Mouse (Mus musculus) left cerebral cortex, postnatal 25 days (tissue): ENCODE data around the gene Megf11. TPM values are rescaled to one million over a fixed set of nuclear protein-coding genes. Genes with fewer than 3 reads are reported as not detected.

Experiments
- DNase-seq, 2 experiments: peaks; one replicate each; pipeline ENCODE4 v3.0.0; 2022; ENCODE audit warnings: low spot score in 2 of 2, mixed read lengths in 1 of 2
- intact Hi-C: fragments of 180-260 bp; cut with DNase I; formaldehyde crosslinking; loops from one replicate; pipeline ENCODE4 v1.15.1; 2025
- total RNA-seq, 2 experiments: library from RNA; stranded (reverse); gene quantifications; 2 replicates each; pipeline ENCODE4 v1.2.3; 2021

Megf11 gene
- total RNA-seq, 2 experiments from 2014 or later, result 12.9 to 15.2 TPM

DNA sequence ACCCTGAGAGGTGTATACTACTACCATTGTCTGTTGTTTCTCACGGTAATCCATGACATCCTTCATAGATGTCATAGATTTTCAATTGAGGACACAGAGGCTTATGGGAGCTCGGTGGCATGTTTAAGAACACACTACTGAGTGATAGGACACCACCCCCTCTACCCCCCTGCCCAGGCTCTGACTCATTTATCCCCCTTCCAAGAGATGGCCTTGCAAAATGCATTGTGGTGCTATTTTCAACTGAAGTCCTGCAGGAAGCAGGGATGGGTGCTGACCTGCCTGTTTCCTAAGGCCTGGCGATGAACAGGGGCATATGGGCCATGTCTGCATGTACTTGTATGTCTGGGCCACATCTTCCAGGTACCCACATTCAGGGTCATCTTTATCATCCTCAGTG is 119.0 kb downstream of the Megf11 start:
- intact Hi-C loops, result no loop called here
- DNase-seq, result peak in 1 of 2 experiments; percentile 15

- no peak for DNase-seq
- intact Hi-C loops, result loop anchor here (5.0 kb wide), 1 partner anchor 107 kb away; no protein-coding TSS in a partner anchor
These were observed 119.5 kb downstream of the Megf11 start for GRCm38 (mm10) chr9:64504921-64505320.

GRCm38 (mm10) chr9:64506440-64507206 is 121.2 kb downstream of the Megf11 start:
- peak in 1 of 2 experiments; percentile 8 for DNase-seq
- intact Hi-C loops, result loop anchor here (5.0 kb wide), 1 partner anchor 106 kb away; no protein-coding TSS in a partner anchor

GRCm38 (mm10) chr9:64507207-64507517 is 121.7 kb downstream of the Megf11 start:
- DNase-seq, result no peak
- intact Hi-C loops, result loop anchor here (5.0 kb wide), 1 partner anchor 105 kb away; no protein-coding TSS in a partner anchor

DNA sequence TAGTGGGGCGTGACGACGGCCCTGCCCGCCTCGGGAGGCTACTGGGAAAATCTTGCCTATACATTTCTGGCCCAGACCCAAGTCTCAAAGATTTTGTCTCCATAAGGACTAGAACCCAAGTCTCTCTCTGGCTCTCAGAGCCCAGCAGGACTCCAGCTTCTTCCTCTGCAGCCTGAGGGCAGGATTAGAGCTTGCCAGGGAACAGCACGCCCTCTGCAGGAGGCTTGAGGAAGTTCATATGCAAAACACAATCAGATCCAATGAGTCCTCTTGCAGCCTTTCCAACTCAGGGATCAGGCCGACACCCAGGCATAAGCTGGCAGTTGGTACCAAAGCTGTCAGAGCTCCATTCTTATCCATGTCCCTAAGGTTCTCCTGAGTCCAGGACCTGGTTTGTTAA is 122.6 kb downstream of the Megf11 start:
- DNase-seq, result no peak
- intact Hi-C loops, result loop anchor here (5.0 kb wide), 1 partner anchor 104 kb away; no protein-coding TSS in a partner anchor

DNA sequence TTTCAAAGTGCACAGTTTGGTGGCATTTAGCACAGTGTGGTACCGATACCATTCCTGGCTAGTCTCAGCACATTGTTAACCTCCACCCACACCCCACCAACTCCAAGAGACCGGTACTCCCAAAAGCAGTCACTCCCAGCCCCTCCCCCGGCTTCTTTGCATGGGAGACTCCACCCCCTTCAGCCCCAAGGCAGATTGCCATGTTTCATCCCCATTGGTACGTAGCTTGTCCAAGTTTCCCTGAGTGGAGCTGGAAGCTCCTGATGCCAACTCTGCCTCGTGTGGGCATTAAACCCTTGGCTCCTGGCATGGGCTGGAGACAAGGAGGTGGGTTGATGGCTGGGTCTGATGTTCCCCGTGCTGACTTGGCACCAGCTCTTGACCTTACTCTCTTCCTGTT is 129.4 kb downstream of the Megf11 start:
- intact Hi-C loops, result no loop called here
- no peak for DNase-seq

DNA sequence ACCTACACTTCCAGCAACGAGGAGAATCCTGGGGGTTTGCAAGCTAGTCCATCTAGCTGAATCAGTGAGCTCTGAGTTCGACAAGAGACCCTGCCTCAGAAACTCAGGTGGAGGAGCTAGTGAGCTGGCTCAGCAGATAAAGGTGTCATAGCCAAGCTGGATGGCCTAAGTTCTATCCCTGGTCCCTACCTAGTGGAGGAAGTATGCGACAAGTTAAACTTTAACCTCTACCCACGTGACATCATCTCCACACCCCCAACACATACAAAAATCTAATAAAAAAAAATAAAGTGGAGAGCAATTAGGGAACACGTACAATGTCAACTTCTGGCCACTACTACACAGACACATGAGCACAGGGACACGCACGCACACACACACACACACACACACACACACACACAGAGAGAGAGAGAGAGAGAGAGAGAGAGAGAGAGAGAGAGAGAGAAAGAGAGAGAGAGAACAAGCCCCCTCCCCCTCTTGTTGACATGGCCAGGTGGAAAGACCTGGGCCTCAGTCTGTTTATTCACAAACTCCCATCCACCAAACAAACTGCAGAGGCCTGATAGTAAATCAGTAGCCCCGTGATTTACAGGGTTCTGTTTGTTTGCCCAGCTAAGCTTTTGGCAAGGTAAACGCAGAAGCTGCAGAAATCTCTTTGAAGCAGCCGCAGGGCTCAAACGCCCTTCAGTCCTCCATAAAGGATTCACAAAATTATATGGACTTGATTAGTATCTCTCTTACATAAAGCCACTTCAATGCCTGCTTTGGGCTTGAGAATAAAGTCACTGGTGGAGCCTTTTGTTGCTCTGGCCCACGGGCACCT is 134.7 kb downstream of the Megf11 start:
- DNase-seq, result no peak
- intact Hi-C loops, result no loop called here

DNA sequence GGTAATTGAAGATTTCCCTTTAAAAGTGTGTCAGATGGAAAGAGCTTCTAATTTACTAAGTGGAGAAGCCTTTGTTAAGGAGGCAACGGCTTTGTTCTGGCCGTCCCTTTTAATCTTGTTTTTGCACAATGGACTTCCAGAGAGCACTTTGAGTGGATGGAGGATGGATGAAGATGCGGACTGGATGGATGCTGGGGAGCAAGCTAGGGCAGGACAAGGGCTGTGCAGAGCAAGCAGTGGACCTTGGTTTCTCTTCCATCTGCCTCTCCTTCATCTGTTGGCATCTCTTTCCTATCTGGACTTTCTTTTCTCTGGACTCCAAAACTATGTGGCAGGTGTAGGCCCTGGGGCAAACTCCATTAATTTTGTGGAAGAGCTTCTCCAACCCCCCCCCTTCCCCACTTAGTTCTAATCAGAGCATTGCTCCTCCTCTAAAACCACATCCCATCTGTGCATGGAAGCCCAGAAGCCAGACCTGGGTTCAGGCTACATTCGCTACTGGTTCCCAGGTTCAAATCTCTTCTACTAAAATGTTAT is 135.4 kb downstream of the Megf11 start:
- intact Hi-C loops, result no loop called here

DNA sequence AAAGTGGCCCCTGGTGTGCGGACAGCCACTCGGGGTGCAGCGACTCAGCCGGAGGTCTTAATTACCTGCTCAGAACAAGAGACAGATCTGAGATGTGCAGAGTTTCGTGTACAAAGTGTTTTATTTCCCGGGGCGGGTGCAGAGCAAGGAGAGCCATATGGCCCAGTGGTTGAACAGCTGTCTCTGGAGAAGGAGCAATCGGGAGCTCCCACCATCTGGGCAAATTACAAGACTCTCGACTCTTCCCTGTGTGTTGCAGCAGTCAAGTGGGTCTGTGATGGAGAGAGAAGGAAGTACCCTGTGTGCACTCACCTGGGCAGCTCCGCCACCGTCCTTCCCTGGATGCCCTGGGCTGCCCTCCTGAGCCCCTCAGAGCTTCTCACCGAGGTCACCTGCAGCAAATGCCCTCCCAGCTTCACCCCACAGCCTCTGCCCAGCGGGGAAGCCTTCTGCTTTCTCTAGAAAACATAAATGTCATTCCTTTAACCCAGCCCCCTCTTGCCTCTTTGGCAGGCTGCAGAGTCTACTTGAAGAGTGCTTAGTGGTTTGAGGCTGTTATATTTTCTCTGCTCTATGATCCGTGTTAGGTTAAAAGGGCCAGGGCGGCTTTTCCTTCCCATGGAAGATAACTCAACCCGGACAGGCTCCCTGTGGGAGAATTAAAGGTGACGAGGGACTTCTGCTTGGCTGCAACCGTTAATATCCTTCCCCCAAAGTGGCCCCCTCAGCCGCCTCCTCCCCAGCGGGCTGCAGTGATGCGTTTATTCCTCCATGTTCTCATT is 138.0 kb downstream of the Megf11 start:
- no peak for DNase-seq
- intact Hi-C loops, result no loop called here

More for the DNA sequence above, 135.4 kb downstream of the Megf11 start:
- DNase-seq, result no peak

DNA sequence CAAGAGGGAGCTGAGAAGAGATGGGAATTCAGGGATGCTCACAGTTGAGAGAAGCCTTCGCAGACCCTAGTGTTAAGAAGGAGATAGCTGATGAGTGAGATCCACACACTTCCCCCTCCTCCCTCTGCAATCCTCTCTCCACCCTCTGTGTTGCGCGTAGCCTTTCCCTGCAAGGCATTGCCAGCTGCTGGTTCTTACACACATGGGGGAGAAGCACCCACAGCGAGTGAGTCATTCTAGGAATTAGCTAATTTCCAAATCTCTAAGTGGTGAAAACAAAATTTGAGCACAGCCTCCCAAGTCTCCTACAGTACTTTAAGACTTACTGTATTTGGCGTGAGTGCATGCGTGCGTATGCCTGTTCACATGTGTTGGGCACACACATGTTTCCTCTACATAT is 142.6 kb downstream of the Megf11 start:
- peak; percentile 58 to 93 for DNase-seq
- intact Hi-C loops, result loop anchor here (1.0 to 5.0 kb wide), 3 partner anchors 27 to 131 kb away; no protein-coding TSS in a partner anchor

DNA sequence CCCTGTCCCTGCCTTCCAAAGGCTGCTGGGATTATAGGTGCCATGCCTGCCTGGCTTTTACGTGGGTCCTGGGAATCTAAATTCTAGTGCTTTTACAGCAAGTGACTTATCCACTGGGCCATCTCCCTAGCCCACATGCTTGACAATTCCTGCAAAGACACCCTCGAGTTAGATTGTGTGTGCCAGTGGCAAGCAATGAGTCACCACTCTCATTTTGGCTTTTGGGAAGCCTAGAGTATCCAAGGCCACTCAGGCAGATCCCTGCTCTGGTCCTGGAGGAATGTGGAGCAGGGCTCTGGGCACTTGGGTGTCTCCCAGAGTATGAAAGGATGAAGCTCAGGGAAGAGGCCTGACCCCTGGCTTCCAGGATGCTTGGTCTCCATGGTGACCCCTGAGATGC is 143.2 kb downstream of the Megf11 start:
- DNase-seq, result peak in 1 of 2 experiments; percentile 74
- intact Hi-C loops, result loop anchor here (1.0 to 5.0 kb wide), 3 partner anchors 27 to 131 kb away; no protein-coding TSS in a partner anchor

- intact Hi-C loops, result no loop called here
- DNase-seq, result no peak
These were observed 146.5 kb downstream of the Megf11 start for GRCm38 (mm10) chr9:64531935-64532334.

- no peak for DNase-seq
- intact Hi-C loops, result no loop called here
These were observed 147.4 kb downstream of the Megf11 start for GRCm38 (mm10) chr9:64532711-64533242.

- DNase-seq, result peak; percentile 9 to 28
- intact Hi-C loops, result no loop called here
These were observed 148.2 kb downstream of the Megf11 start for GRCm38 (mm10) chr9:64533488-64534119.

- intact Hi-C loops, result no loop called here
- no peak for DNase-seq
These were observed 148.9 kb downstream of the Megf11 start for GRCm38 (mm10) chr9:64534313-64534712.

DNA sequence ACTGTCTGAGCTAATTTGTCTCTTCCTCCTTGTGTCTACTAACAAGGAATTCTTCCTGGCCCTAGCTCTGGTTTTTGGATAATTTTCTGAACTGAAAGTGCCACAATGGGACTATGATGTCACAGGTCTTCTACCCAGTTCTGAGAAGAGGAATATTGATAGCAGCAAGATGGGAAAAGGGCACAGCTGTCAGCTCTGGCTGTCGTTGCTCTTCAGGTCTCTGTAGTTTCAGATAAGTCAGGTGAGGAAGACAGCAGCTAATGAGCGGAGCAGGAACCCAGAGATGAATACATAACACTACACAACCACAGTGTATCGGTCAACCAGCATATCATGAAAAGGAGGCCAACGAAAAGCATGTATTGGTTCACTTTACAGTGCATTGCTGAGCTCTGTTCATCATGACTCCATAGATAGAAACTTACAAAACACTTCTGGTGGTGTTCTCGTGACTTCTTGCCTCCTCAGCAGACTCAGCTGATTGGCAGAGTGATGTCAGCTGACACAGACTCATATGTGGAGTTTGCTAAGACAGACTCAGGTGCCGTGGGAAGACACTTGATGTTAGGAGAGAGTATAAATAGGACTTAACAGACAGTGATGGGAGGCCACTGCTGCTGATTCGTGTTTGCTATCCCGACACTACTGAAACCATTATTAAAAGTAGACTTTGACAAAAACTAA is 149.6 kb downstream of the Megf11 start:
- intact Hi-C loops, result no loop called here
- no peak for DNase-seq

DNA sequence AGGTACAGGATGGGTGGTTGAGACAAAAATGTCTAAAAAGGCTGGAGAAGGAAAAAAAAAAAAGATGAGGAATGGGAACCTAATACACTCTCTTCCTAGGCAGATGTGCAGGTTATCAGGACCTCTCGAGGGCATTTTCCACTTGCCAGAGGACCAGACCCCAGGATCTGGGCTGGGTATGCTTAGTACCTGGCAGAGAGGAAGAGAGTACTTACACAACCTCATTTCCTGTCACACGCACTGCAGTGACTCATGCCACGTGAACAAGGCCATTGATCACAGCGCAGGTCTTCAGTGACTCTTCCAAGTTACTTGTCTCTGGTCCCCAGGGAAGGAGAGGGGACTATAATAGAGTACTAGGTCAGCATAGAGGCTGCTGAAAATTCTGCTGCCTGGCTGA is 152.4 kb downstream of the Megf11 start:
- no peak for DNase-seq
- intact Hi-C loops, result no loop called here

- no peak for DNase-seq
- intact Hi-C loops, result no loop called here
These were observed 156.8 kb downstream of the Megf11 start for GRCm38 (mm10) chr9:64542246-64542645.
